Mouse (Mus musculus) kidney, adult 8-10 months (tissue): ENCODE measurements at regions not wholly inside any gene's neighbourhood (a gene's known extent, or its start where the extent isn't known, plus 50 kb on each side); places are given as distances from the start of the nearest gene placed in this dataset.
A peak's percentile ranks its signal among the peaks of the same experiment; 100 is the strongest.

Source experiments
- DNase-seq, 2 experiments: peaks; one replicate each; pipeline ENCODE4 v3.0.0; 2022

GRCm38 (mm10) chr1:113550172-113550571 lies 1685.5 kb upstream of the Dsel start:
- DNase-seq: no peak

- no peak for DNase-seq
Measured at GRCm38 (mm10) chr1:113539981-113540380, 1675.3 kb upstream of the Dsel start.

DNA sequence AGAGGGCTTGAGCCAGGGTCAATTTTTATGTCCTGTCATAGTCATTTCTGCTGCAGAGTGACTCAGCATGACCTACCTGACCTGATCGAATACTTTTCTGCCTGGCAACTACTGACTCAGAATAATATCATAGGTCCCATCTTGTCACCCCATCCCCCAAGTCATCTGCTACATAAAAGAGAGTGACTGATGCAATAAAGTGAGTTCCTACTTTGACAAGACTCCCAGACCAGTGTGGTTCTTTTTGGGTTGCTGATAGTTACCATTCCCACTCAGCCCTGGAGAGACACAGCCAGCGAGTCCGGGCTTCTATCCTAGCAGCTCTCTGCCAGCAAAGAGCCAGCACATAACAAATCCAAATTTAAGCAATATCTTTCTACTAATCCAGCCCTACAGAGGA lies 1665.8 kb upstream of the Dsel start:
- no peak for DNase-seq

DNA sequence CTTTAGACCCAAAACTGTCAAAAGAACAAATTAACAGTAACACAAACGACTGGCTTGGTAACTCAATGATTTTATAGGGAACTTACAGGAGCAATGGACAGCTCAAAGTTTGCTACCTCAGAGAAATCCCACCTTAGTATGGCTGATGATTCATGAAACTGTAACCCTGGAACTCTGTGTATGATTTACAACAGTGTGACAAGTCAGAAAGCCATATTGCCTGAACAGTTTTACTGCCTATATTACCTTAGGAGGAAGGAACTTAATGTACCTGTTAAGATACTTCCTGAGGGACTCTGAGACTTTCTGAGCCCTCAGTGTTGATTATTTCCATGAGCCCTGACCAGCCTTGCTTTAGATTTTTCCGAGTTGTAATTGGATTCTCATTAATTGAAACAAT lies 1631.3 kb upstream of the Dsel start:
- no peak for DNase-seq

DNA sequence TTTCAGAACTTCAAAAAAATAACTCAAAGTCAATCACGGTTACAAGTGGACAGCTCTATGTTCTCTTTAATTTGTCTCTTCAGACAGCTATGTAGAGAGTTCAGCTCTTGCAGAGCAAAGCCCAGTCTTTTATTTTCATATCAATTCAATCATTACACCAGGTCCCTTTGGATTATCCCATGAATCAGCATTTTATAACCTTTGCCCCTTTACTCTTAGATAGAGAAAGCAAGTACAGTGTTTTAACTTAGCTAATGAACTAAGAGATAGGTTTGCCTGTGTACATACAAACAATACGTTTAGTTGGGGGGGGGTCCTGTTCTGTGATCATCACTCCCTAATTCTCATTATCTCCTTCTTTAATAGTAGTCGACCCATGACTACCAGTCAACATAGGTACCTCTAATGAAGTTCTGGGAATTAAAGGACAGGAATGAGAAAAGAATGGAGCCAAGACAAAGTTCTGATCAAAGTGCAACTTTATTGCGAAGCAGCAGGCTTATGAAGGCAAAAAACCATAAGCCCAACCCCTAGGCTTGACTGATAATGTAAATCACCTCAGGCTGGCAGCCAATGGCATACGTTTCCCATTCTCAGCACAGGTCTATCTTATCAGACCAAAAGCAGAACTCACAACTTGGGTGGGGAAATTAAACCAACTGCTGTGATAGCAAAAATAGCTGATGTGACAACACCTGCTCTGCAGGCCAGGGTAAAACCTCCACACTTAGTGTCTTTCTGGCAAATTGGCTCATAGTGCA lies 1625.7 kb upstream of the Dsel start:
- DNase-seq: no peak

DNA sequence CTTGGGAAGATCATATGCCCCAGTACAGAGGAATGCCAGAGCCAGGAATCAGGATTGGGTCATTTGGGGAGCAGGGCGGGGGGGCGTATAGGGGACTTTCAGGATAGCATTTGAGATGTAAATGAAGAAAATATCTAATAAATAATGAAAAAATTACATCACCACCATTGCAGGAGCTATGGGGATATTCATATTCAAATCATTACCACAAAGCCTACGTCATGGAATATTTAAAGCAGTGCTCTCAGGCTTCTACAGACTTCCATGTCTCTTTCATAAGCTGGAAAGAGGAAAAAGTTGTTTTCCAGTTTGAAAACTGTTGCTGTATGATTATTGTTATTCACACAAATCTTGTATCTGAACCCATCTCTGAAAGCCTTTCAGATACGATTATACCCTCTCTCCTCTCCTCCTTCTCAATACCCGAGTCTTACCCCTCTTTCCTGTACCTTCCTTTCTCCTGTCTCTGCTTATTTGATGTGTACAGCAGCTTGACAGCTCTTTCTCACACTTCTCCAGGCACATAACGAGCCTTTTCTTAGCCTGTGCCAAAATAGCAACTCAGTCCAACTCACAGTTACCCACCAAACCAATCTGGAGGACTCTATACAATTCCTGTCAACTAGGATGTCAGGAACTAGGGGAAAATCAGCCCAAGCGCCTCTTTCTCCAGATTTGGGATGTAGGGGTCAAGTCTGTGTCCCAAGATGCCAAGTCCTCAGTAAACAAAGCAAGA lies 1592.0 kb upstream of the Dsel start:
- DNase-seq: no peak

GRCm38 (mm10) chr1:113433701-113434100 lies 1569.0 kb upstream of the Dsel start:
- DNase-seq: no peak

DNA sequence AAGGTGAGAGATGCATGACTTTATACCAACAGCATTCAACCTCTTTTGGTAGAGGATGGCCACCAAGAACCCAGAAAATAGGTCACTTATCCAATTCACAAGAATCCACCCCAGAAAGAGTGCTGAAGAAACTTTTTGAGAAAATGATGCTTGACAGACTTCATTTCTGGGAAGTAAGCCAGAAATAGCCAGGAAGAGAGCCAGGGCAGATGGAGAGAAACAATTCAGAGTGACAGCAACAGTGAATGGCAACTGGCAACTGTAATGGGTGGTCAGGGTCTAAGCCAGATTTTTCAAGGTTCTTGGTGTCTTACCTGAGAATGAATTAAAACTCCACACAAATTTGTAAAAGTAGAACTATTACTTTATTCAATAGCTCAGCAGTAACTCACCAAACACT lies 1566.5 kb upstream of the Dsel start:
- DNase-seq: no peak

DNA sequence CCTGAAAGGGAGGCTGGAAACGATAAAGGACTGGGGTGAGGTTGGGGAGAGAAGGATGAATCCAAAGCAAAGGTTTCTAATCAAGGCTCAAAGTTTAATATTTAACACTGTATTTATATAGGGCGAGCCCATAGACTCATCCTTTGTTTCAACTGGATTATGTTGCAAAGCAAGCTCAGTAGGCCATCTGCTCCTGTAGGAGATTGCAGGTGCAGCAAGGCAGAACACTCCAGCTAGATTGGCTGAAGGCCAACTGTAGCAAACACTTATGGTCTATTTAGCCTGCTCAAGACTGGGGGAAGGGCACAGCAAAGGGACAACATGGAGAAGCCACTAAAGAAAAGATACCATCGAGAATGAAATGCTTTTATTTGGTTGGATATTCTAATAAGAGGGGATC lies 1548.1 kb upstream of the Dsel start:
- no peak for DNase-seq

- DNase-seq: no peak
Measured at GRCm38 (mm10) chr1:113395267-113395824, 1530.6 kb upstream of the Dsel start.

DNA sequence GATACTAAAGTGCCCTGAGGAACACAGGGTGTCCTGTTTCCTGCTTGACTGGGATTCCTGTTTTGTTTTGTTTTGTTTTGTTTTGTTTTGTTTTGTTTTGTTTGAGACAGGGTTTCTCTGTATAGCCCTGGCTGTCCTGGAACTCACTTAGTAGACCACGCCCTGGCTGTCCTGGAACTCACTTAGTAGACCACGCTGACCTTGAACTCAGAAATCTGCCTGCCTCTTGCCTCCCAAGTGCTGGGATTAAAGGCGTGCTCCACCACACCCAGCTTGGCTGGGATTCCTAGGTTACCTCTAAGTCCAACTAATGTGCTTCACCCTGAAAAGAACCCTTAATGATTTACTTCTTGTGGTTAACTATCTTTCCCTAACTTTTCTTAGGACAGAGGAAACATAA lies 1529.6 kb upstream of the Dsel start:
- DNase-seq: peak in 1 of 2 experiments; percentile 4

DNA sequence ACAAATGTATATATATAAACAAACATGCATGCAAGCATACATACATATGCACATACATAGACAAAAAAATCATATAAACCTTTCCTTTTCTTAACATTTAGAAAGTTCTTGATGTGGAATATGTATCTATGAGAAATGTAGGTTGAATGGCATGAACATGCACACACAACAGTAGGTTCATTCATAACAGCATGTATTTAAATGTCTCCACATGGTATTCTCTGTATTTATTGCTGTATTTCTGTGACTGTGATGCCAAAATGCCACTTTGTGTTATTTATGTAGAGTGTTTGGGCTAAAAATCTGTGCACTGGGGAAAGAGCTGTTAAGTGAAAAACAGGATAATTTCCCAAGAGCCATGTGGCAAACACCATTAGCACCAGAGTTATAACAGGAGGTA lies 1528.2 kb upstream of the Dsel start:
- DNase-seq: no peak

DNA sequence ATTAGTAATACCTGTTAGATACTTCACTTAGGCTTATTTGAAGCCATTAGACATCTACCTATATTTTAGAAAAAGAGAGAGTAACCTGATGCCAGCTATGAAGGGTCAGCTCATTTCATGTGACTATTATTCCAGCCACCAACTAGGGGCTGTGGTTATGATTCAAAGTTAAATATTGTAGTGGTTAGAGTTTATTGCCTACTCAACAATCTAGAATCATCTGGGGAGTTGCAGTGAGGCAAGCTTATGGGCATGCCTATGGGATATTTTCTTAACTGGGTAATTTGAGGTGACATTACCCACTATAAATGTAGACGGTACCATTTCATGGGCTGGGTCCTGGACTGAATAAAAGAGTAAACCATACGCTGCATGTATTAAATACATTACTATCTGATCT lies 1525.2 kb upstream of the Dsel start:
- no peak for DNase-seq

DNA sequence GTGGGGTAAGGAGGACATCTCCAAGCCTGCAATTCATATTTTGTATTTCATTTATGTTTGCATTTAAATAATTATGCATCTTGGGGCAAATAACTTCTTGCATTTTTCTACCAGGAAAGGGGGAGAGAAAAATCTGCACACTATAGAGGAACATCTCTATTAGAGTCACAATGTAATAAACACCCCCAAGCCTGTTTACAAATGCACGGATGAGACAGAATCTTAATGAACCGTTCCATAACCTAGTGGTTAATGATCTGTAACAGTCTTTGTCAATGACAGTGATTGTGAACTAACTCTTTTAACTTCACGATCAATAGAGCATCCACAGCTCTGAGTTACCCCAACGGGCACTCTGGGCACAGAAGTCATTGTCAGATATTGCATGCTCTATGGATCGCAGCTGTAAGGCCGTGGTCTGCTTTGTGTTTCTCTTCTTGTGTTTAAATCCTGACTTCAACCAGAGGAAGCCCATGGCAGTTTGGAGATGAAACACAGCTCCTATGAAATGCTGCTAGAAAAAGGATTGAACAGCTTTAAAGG lies 1520.2 kb upstream of the Dsel start:
- DNase-seq: no peak

DNA sequence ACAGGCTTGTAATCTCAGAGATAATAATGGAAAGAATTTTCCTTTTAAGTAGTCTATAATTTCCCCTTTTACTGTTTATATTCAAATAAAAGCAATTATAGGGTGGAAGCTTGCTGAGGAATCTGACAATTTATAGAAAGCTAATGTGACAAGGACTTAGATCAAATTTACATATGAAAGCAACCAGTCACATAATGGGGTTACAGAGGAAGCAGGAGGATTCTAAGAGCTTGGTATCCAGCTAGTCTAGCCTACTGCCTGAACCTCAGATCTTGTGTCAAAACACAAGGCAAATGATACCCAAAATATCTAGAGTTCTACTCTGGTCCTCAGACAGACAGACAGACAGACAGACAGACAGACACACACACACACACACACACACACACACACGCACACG lies 1519.0 kb upstream of the Dsel start:
- no peak for DNase-seq

- no peak for DNase-seq
Measured at GRCm38 (mm10) chr1:113372679-113373078, 1508.0 kb upstream of the Dsel start.

DNA sequence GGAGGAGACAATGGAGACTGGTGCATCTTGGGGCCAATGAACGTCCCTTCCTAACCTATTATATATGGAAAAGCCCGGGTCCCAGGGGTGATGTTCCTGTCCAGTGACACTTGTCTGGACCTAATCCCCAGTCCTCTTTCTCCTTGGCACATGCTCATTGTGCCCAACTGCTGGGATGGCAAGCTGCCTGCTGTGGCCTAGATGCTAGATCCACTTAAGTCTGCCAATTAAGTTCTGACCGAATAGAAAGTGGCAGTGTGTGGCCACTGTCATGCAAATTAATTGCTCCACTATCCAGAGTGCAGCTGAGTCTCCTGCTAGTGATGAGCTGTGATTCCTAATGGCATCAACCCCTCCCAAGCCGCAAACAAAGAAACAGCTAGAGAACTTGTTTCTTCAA lies 1493.5 kb upstream of the Dsel start:
- no peak for DNase-seq

- DNase-seq: no peak
Measured at GRCm38 (mm10) chr1:113308037-113308436, 1443.3 kb upstream of the Dsel start.

GRCm38 (mm10) chr1:113297807-113298206 lies 1433.1 kb upstream of the Dsel start:
- DNase-seq: no peak

DNA sequence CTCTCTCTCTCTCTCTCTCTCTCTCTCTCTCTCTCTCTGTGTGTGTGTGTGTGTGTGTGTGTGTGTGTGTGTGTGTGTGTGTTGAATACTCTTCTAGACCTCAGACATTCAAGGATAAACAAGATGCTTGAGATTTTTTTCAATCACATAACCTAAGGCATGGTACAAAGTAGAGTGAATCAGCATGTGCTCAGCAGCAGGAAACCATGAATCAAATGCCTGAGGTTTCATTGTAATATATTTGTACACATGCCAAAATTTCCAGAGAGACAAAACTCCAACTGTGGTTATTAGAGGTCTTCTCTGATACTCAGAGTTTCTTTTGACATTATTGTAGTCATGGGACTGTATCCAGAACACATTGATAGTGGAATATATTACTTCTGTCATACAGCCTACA lies 1423.5 kb upstream of the Dsel start:
- no peak for DNase-seq

DNA sequence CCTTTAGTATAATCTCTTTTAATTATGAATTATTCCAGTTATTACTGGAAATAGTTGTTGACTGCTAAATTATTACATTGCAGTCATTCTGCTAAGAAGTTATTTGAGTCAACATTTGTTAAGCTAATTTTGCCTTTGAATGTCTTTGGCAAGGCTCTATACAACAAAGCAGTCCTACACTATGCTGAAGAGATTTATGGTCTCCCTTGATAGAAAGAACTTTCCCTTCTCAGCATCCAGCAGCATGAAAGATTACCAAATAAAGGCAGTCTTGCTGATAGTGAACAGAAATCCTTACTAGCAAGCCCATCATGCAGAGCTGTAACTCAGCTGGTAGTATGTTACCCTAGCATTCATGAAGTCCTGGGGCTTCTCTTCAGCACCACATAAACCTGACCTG lies 1419.4 kb upstream of the Dsel start:
- no peak for DNase-seq

DNA sequence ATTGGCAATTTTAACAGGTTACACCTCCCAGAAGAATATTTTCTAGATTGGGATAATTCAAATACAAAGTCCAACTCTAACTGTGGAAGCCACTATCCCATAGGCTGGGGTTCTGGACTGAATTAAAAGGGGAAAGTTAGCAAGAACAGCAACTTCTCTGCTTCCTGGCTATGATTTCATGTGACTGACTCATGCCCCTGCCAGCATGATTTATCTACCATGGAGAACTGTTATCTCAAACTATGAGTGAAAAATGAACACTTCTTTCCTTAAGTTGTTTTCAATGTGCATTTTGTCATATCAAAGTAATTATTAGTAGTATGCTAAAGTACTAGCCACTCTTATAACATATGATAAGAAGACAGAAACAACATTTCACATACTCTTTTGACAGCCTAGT lies 1394.7 kb upstream of the Dsel start:
- no peak for DNase-seq

DNA sequence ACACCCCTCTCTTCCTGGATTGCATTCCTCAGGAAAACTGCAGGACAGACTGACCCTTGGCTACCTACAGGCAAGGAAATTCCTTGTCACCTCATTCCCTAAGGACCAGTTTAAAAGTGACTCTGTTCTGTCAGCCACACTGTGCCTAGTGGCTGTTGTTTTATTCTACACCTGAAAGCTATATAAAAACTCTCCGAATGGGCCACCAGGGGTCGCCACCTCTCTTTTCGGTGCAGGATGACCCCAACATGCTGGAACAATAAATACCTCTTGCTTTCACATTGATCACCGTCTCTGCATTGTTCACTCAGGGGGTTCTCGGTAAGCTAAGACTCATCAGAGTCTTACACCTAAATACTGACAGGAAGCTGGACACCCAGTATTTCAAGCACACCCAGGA lies 1382.6 kb upstream of the Dsel start:
- no peak for DNase-seq

DNA sequence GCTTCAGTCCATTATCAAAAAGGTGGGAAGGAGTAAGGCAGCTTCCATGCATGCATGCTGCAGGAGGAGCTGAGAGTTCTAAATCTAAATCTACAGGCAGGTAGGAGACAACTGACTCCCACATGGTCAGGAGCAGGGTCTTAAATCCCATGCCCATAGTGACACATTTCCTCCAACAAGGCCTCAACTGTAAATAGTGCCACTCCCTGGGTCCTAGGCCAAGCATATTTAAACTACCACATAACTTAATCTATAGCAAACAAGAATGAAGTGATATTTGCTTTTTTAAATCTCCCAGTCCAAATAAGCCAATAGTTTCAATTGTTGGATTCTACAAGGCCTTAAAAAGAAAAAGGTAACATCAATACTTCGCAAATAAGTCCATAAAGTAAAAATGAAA lies 1345.4 kb upstream of the Dsel start:
- DNase-seq: no peak
